Mouse (Mus musculus) forebrain, embryonic 16.5 days (tissue): ENCODE measurements around the gene Hsd17b2. TPM values are rescaled to one million over a fixed set of nuclear protein-coding genes. Genes with fewer than 3 reads are reported as not detected.
"Not testable (repeated sequence)": the region's sequence is repeated elsewhere in the genome, so short reads cannot be mapped to it uniquely, and the experiment has no call there.

Experiments used
- ATAC-seq: fragments of 200-750 bp; cut with Nextera tagmentation; 2 replicates; pipeline ENCODE4 v1.8.0; 2017; ENCODE audit warnings: mild to moderate bottlenecking, moderate library complexity
- H3K27ac ChIP-seq: fragments of 300-500 bp; sonication (generic); 2 replicates; pipeline ENCODE4 v1.5.1; 2014; ENCODE audit warnings: low read length, control low read depth
- H3K27me3 ChIP-seq: fragments of 300-500 bp; sonication (generic); replicated peaks from 2 replicates; pipeline ENCODE4 v1.6.1; 2014; ENCODE audit warnings: low read length; ENCODE audit not compliant: control insufficient read depth, insufficient read depth
- H3K36me3 ChIP-seq: fragments of 300-500 bp; sonication (generic); 2 replicates; pipeline ENCODE4 v1.6.1; 2014; ENCODE audit not compliant: control insufficient read depth, insufficient read depth
- H3K4me1 ChIP-seq: fragments of 300-500 bp; sonication (generic); replicated peaks from 2 replicates; pipeline ENCODE4 v1.6.1; 2014; ENCODE audit warnings: low read length; ENCODE audit not compliant: control insufficient read depth, insufficient read depth
- H3K4me2 ChIP-seq: fragments of 300-500 bp; sonication (generic); 2 replicates; pipeline ENCODE4 v1.6.1; 2014; ENCODE audit warnings: mild to moderate bottlenecking, low read length, control low read depth
- H3K4me3 ChIP-seq: fragments of 300-500 bp; sonication (generic); replicated peaks from 2 replicates; pipeline ENCODE4 v1.5.1; 2014; ENCODE audit warnings: mild to moderate bottlenecking, low read length, control low read depth
- H3K9ac ChIP-seq: fragments of 300-500 bp; sonication (generic); replicated peaks from 2 replicates; pipeline ENCODE4 v1.6.1; 2014; ENCODE audit warnings: low read depth, low read length, control low read depth
- H3K9me3 ChIP-seq: fragments of 300-500 bp; sonication (generic); 2 replicates; pipeline ENCODE4 v1.6.1; 2016; ENCODE audit warnings: low read length; ENCODE audit not compliant: control insufficient read depth
- WGBS: fragments of 180-500 bp; shearing (Covaris S2); extraction: QIAGEN DNeasy Blood & Tissue Kit; methylation state at CpG from one replicate; pipeline ENCODE4 v1.1.7; 2014; 5-methylcytosine and 5-hydroxymethylcytosine counted together
- polyA plus RNA-seq: library from polyadenylated mRNA; unstranded; fragments of >200 nt; fragmentation: Nextera tagmentation; extraction: Ambion mirVana; gene quantifications from 2 replicates; pipeline ENCODE4 v1.2.1, GENCODE M21; 2015

Hsd17b2 gene
- polyA plus RNA-seq, 1 experiment from 2014 or later = not detected

DNA sequence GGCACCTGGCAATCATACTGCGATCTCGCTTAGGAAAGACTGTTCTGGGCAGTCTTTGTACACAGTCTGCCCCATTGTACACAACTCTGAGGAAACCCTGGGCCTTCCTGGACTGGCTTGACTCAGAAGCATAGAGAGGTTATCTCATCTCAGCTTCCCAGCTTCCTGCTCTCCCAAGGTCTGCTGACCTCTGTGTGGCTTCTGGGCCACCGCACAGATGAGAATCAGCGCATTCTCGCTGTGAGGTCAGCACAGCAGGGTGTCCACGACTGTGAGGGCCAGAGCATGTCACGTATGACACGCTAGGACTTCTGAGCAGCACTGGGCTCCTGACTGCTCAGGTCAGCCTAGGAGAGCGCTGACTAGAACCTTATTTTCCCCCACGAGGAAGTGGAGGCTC, 29.3 kb downstream of the Hsd17b2 start:
- no peak overlapping the region for H3K4me3 ChIP-seq
- H3K9me3 ChIP-seq = no peaks in the 10 kb centered on the region
- H3K9ac ChIP-seq = no peak overlapping the region
- H3K4me1 ChIP-seq = no peaks in the 10 kb centered on the region
- no peak overlapping the region for H3K27ac ChIP-seq
- WGBS = 73% methylated on average over 10 of the region's 10 CpGs
- H3K27me3 ChIP-seq = no peaks in the 10 kb centered on the region
- H3K4me2 ChIP-seq = no peak overlapping the region
- ATAC-seq = no peak
- H3K36me3 ChIP-seq = no peaks in the 10 kb centered on the region

DNA sequence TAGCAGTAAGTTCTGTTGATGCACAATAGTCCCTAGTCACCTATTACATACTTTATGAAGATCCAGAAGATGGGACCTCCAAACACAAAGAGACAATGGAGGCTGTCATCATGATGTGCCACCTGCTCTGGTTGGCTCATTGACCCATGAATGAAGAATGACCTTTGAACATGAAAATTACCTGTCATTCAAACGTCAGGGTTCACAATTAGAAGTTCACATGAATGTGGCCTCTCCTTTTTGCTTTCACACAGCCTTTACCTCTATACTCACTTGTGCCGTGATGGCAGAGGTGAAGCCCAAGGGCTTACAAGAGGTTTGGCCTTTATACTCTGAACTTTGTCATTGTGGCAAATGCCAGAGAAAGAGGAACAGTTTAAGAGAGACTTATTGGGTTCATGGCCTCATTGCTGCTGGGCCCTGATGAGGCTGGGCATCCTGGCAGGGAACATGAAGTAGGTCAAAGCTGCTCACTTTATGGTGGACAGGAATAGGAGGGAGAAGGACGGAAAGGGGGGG, 35.0 kb downstream of the Hsd17b2 start:
- ATAC-seq = no peak
- WGBS = 69% methylated on average over 3 of the region's 3 CpGs

GRCm38 (mm10) chr8:117738206-117738605, 36.5 kb downstream of the Hsd17b2 start:
- not testable (repeated sequence) for H3K9me3 ChIP-seq, H3K9ac ChIP-seq, H3K27me3 ChIP-seq, H3K27ac ChIP-seq, H3K4me1 ChIP-seq, H3K4me2 ChIP-seq, H3K36me3 ChIP-seq, ATAC-seq, H3K4me3 ChIP-seq
- 100% methylated on average over 1 of the region's 1 CpGs for WGBS

More for the DNA sequence above, 35.0 kb downstream of the Hsd17b2 start:
- no peak overlapping the region for H3K4me2 ChIP-seq
- H3K9ac ChIP-seq = no peak overlapping the region
- no peaks in the 10 kb centered on the region for H3K27me3 ChIP-seq
- no peaks in the 10 kb centered on the region for H3K9me3 ChIP-seq
- no peaks in the 10 kb centered on the region for H3K36me3 ChIP-seq
- H3K4me3 ChIP-seq = no peak overlapping the region
- H3K4me1 ChIP-seq = no peaks in the 10 kb centered on the region
- H3K27ac ChIP-seq = no peak overlapping the region

DNA sequence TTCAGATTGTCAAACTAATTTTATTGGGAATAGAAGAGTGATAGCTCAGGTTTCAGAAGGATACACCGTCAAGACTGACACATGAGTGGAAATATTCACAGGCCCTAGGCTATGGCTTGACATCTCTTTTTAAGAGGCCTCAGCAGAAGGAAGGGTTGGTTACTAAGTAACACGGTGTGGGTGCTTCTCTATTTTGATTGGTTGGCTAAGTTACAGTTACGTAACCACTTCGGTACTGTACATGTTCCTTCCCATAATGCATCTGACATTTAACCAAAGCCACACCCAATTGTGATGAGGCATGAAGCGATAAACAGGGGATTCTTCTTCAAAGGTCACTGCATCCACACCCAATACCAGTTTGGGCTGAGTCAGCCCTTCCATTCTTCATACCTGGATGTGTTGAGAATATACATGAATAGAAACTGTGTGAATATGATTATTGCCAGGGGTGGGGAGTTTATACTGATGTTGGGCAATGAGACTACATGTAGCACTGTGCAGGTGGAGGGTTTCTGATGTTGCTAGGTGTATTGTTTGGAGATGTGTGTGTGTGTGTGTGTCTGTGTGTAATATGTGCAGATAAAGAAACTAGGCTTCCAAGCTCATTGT, 38.8 kb downstream of the Hsd17b2 start:
- Histone ChIP-seq H3K4me3 (no peak overlapping the region), H3K4me2 (no peak overlapping the region), H3K4me1 (no peaks in the 10 kb centered on the region), H3K9ac (no peak overlapping the region), H3K27ac (no peak overlapping the region), H3K9me3 (no peaks in the 10 kb centered on the region), H3K36me3 (no peaks in the 10 kb centered on the region), H3K27me3 (no peaks in the 10 kb centered on the region)
- 90% methylated on average over 5 of the region's 5 CpGs for WGBS
- no peak for ATAC-seq

DNA sequence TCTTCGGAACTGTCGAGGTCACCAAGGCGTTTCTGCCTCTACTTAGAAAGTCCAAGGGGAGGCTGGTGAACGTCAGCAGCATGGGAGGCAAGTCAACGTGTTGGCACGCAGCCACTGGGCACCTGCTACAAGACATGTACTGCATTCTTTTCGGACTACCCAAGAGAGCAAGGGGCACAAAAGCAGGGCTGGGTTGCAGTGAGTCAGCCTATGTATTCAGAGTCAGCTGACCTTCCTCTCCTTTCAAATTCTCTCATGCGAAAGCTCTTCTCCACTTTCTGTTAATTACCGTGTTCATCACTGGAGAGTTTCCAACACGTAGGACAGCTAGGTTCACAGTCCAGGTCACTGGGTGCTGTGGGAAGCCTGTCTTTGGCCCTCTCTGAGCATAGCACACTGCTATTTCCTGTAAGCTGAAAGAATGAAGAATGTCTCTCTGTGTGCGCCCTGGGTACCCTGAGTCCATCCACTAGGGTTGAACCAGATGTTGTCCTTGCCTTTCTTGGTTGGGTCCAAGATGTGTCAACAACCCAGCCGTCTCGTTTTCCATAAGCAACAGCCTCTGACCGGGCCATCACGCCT, 40.8 kb downstream of the Hsd17b2 start:
- Histone ChIP-seq H3K36me3 (no peaks in the 10 kb centered on the region), H3K27me3 (no peaks in the 10 kb centered on the region), H3K9ac (no peak overlapping the region), H3K4me3 (no peak overlapping the region), H3K4me2 (no peak overlapping the region), H3K4me1 (no peaks in the 10 kb centered on the region), H3K9me3 (no peaks in the 10 kb centered on the region), H3K27ac (no peak overlapping the region)
- 68% methylated on average over 15 of the region's 15 CpGs for WGBS
- ATAC-seq = no peak

GRCm38 (mm10) chr8:117746651-117747050, 44.9 kb downstream of the Hsd17b2 start:
- Histone ChIP-seq H3K4me3 (no peak overlapping the region), H3K4me1 (no peaks in the 10 kb centered on the region), H3K36me3 (no peaks in the 10 kb centered on the region), H3K9ac (no peak overlapping the region), H3K4me2 (no peak overlapping the region), H3K27me3 (no peaks in the 10 kb centered on the region), H3K9me3 (no peaks in the 10 kb centered on the region), H3K27ac (no peak overlapping the region)
- ATAC-seq = no peak
- WGBS = 96% methylated on average over 5 of the region's 5 CpGs

- no peak for ATAC-seq
These were observed 45.7 kb downstream of the Hsd17b2 start for GRCm38 (mm10) chr8:117747428-117747827.

DNA sequence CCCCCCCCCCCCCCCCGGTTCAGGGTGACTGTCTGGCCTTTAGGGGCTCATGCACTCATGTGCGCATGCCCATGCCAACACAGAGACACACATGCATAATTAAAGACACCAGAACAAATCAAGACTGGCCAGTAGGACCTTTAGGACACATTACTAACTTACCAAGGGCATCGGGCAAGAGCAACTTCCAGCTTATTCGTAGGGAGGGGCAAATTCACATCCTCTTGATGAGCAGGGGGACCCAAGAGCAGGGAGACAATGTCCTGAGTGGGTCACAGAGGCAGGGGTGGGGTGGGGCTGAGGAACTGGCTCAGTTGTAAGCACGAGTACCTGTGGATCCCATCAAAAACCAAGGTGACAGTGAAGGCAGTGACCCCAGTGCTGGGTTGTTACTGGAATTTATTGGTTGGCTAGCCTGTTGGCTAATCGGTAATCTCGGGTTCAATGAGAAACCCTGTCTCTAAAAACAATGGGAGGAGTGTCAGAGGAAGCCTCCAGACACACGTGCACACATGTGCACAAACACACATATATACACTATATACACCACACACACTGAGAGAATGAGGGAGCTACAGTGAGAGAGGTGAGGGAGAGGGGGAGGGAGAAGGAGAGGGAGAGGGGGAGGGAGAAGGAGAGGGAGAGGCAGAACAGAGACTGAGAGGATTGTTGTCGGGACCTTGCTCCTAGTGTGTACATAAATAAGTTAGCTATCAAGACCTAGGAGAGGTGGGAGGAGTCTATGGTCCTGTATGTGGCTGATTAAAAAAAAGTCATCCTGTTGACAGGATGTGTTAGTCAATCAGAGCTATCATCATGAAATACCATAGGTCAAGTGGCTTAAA, 46.4 kb downstream of the Hsd17b2 start:
- no peak for ATAC-seq
- no peaks in the 10 kb centered on the region for H3K9me3 ChIP-seq
- 83% methylated on average over 8 of the region's 9 CpGs for WGBS
- no peak overlapping the region for H3K4me2 ChIP-seq
- H3K27me3 ChIP-seq = no peaks in the 10 kb centered on the region
- H3K27ac ChIP-seq = no peak overlapping the region
- no peaks in the 10 kb centered on the region for H3K4me1 ChIP-seq
- H3K36me3 ChIP-seq = no peaks in the 10 kb centered on the region
- no peak overlapping the region for H3K4me3 ChIP-seq
- no peak overlapping the region for H3K9ac ChIP-seq

More at GRCm38 (mm10) chr8:117747428-117747827, 45.7 kb downstream of the Hsd17b2 start:
- H3K4me1 ChIP-seq = no peaks in the 10 kb centered on the region
- H3K4me2 ChIP-seq = no peak overlapping the region
- 56% methylated on average over 2 of the region's 2 CpGs for WGBS
- H3K27me3 ChIP-seq = no peaks in the 10 kb centered on the region
- H3K9ac ChIP-seq = no peak overlapping the region
- H3K9me3 ChIP-seq = no peaks in the 10 kb centered on the region
- H3K36me3 ChIP-seq = no peaks in the 10 kb centered on the region
- no peak overlapping the region for H3K27ac ChIP-seq
- no peak overlapping the region for H3K4me3 ChIP-seq

DNA sequence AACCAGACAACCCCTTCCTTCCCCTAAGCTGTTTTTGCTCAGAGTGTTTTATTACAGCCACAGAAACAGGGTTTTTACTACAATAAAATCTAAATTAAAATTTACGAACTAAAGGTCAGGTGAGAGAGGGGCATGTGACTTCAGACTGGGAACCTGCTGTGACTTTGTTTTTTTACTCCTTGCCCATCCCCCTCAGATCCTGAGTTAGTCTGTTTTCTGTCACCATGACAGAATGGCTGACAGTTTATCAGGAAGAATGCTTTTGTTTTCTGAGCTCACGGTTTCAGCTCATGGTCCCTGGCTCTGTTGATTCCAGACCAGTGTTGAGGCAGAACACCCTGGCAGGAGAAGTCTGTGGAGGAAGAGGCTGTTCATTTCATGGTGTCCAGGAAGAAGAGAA, 47.7 kb downstream of the Hsd17b2 start:
- no peak for ATAC-seq
- H3K27ac ChIP-seq = no peak overlapping the region
- no peaks in the 10 kb centered on the region for H3K36me3 ChIP-seq
- H3K4me1 ChIP-seq = no peaks in the 10 kb centered on the region
- 45% methylated on average over 2 of the region's 2 CpGs for WGBS
- H3K4me3 ChIP-seq = no peak overlapping the region
- H3K9me3 ChIP-seq = no peaks in the 10 kb centered on the region
- no peak overlapping the region for H3K4me2 ChIP-seq
- H3K9ac ChIP-seq = no peak overlapping the region
- H3K27me3 ChIP-seq = no peaks in the 10 kb centered on the region
